Mouse (Mus musculus) kidney, postnatal 10 days (tissue): ENCODE measurements around the gene F11r.

ENCODE experiments used
- DNase-seq: peaks from one replicate; pipeline ENCODE4 v3.0.0; 2021; ENCODE audit warnings: mixed read lengths

Gene F11r

GRCm38 (mm10) chr1:171437264-171438013, at the start of gene F11r:
Gene F11r, plus strand, starts transcription at chr1:171437535.
- peak; percentile 96 for DNase-seq

GRCm38 (mm10) chr1:171388376-171389102, 48.8 kb upstream of the F11r start, which contains the start of gene Arhgap30:
Gene Arhgap30, plus strand, starts transcription at chr1:171388954.
- DNase-seq, result peak; percentile 23

GRCm38 (mm10) chr1:171390101-171390500, 47.2 kb upstream of the F11r start:
- DNase-seq, result no peak

GRCm38 (mm10) chr1:171401821-171402220, 35.5 kb upstream of the F11r start:
- DNase-seq, result no peak

GRCm38 (mm10) chr1:171402991-171403390, 34.3 kb upstream of the F11r start:
- DNase-seq, result no peak

- no peak for DNase-seq
These were observed 30.1 kb upstream of the F11r start for GRCm38 (mm10) chr1:171407263-171407662.

- no peak for DNase-seq
These were observed 27.1 kb upstream of the F11r start for GRCm38 (mm10) chr1:171410231-171410630.

GRCm38 (mm10) chr1:171410947-171411484, 26.3 kb upstream of the F11r start, which contains the start of gene Usf1:
Gene Usf1, plus strand, starts transcription at chr1:171411313.
- DNase-seq, result peak; percentile 97

- DNase-seq, result no peak
These were observed 25.8 kb upstream of the F11r start for GRCm38 (mm10) chr1:171411492-171411941.

GRCm38 (mm10) chr1:171412001-171412441, 25.3 kb upstream of the F11r start:
- peak; percentile 57 for DNase-seq

GRCm38 (mm10) chr1:171412446-171412845, 24.9 kb upstream of the F11r start:
- DNase-seq, result no peak

GRCm38 (mm10) chr1:171413608-171414007, 23.7 kb upstream of the F11r start:
- DNase-seq, result no peak

- DNase-seq, result peak; percentile 61
These were observed 18.7 kb upstream of the F11r start, which contains the start of gene Tstd1 for GRCm38 (mm10) chr1:171418660-171419059. Gene Tstd1, plus strand, starts transcription at chr1:171418872.

GRCm38 (mm10) chr1:171419291-171419882, 17.9 kb upstream of the F11r start:
- no peak for DNase-seq

- no peak for DNase-seq
These were observed 17.4 kb upstream of the F11r start for GRCm38 (mm10) chr1:171419905-171420304.

- no peak for DNase-seq
These were observed 14.7 kb upstream of the F11r start for GRCm38 (mm10) chr1:171422504-171423095.

GRCm38 (mm10) chr1:171424638-171425037, 12.7 kb upstream of the F11r start:
- DNase-seq, result no peak

GRCm38 (mm10) chr1:171425126-171425525, 12.2 kb upstream of the F11r start:
- DNase-seq, result no peak

GRCm38 (mm10) chr1:171432158-171432557, 5.2 kb upstream of the F11r start:
- no peak for DNase-seq

- no peak for DNase-seq
These were observed 2.0 kb upstream of the F11r start for GRCm38 (mm10) chr1:171435288-171435814.

GRCm38 (mm10) chr1:171435974-171436373, 1.4 kb upstream of the F11r start:
- no peak for DNase-seq

GRCm38 (mm10) chr1:171438014-171438670, 807 bp downstream of the F11r start:
- peak; percentile 41 for DNase-seq
